ENCODE assay signal across 8 mouse cellular contexts in genomic region chr3:97100784-97101641, GRCm38 (mm10). TPM values are rescaled to one million over a fixed set of nuclear protein-coding genes. Genes with fewer than 3 reads are reported as not detected.
DNase-seq lines count a peak whose midpoint lies in the region; ATAC-seq and TF ChIP-seq lines count a peak whose summit lies in the region.

No protein-coding gene starts in this region.

- no peak for TF ChIP-seq CTCF in kidney, adult 2 months (conservative IDR thresholded peaks at IDR 0.05; ENCODE audit: insufficient read depth, insufficient read length, low read depth, low read length)
- no peak for TF ChIP-seq CTCF in Patski (IDR thresholded peaks at IDR 0.05)
- TF ChIP-seq CTCF in left cerebral cortex, adult 2 months (IDR thresholded peaks at IDR 0.05), result no peak

- H3K9ac ChIP-seq in heart, embryonic 15.5 days, result no peak overlapping the region

- H3K4me2 ChIP-seq in heart, embryonic 15.5 days, result no peak overlapping the region

- POLR2A ChIA-PET in Patski (lab: Charles Lee), result no interaction called here

- H3K4me1 ChIP-seq in kidney, adult 2 months (ENCODE audit: control insufficient read depth, insufficient read depth, low read length), result peaks cover 17% of the 10 kb centered on the region; the same call in 1 of the 2 replicates
- H3K4me1 ChIP-seq in heart, embryonic 15.5 days (replicated peaks), result peaks cover 17% of the 10 kb centered on the region

- WGBS in kidney, adult 2 months, result 34% methylated on average over 10 of the region's 10 CpGs
- WGBS in heart, embryonic 15.5 days, result 36% methylated on average over 10 of the region's 10 CpGs

- H3K4me3 ChIP-seq in kidney, adult 2 months (ENCODE audit: insufficient read depth, low read depth, low read length), result no peak overlapping the region
- no peak overlapping the region for H3K4me3 ChIP-seq in heart, embryonic 15.5 days
- H3K4me3 ChIP-seq in left cerebral cortex, adult 2 months, result no peak overlapping the region

- no peaks in the 10 kb centered on the region for H3K9me3 ChIP-seq in heart, embryonic 15.5 days (replicated peaks)

- ATAC-seq in Patski, result peak; percentile 81
- ATAC-seq in heart, embryonic 15.5 days (replicated peaks; ENCODE audit: insufficient number of reproducible peaks, insufficient read depth, low FRiP score, low read depth), result no peak
- no peak for ATAC-seq in megakaryocyte-erythroid progenitor cell, adult 5-6 weeks (replicated peaks; ENCODE audit: low FRiP score, low TSS enrichment, poor library complexity, severe bottlenecking)

- in situ Hi-C loops in Patski (cut with MboI; ENCODE audit: low pct_unique_long_range_greater_than_20kb), result loop anchor here (25.0 kb wide), 1 partner anchor 764 kb away; no protein-coding TSS in a partner anchor

- CTCF ChIA-PET in Patski (lab: Charles Lee), result interaction anchor here (1.4 to 1.9 kb wide), 3 partner anchors 10 to 24 kb away, joined by 4 to 6 read pairs (median 4); no protein-coding TSS in a partner anchor

- H3K27ac ChIP-seq in kidney, adult 2 months (ENCODE audit: insufficient read depth, low read depth, low read length), result peak overlapping the region; percentile 25; the same call in 1 of the 2 replicates
- peak overlapping the region; percentile 2 for H3K27ac ChIP-seq in heart, embryonic 15.5 days
- H3K27ac ChIP-seq in left cerebral cortex, adult 2 months, result no peak overlapping the region

- DNase-seq in kidney, adult 2 months, result peak; percentile 38
- no peak for DNase-seq in kidney, postnatal 4 days
- peak; percentile 41 for DNase-seq in Patski (ENCODE audit: low read depth, low spot score)
- DNase-seq in lung, postnatal 36 days, result peak; percentile 9
- DNase-seq in thymus, adult 18-20 months, result no peak
- no peak for DNase-seq in left cerebral cortex, adult 2 months (ENCODE audit: extremely low spot score in 1 of 2, low spot score in 2 of 2)

- H3K27me3 ChIP-seq in kidney, adult 2 months (replicated peaks; ENCODE audit: control insufficient read depth, insufficient read depth, low read length), result no peaks in the 10 kb centered on the region
- no peaks in the 10 kb centered on the region for H3K27me3 ChIP-seq in Patski
- H3K27me3 ChIP-seq in heart, embryonic 15.5 days, result no peaks in the 10 kb centered on the region

- H3K36me3 ChIP-seq in kidney, adult 2 months (ENCODE audit: control insufficient read depth, insufficient read depth, low read length), result no peaks in the 10 kb centered on the region
- H3K36me3 ChIP-seq in heart, embryonic 15.5 days, result no peaks in the 10 kb centered on the region

- no peak for TF ChIP-seq POLR2A in kidney, adult 2 months (IDR thresholded peaks at IDR 0.05; ENCODE audit: low read depth, low read length)

- intact Hi-C loops in left cerebral cortex, adult 2 months (cut with DNase I), result no loop called here

RNA-seq across cellular contexts. Expression of gene Acp6, which starts 57.6 kb away (rescaled TPM):
- polyA plus RNA-seq in kidney, adult 2 months (2012; rRNA removed), result 67.8 and 74.2 TPM in 2 replicates
- polyA plus RNA-seq in Patski (2021), result 93.2 TPM
- 50.7 and 54.9 TPM in 2 replicates for polyA plus RNA-seq in heart, embryonic 15.5 days (2015; fragmentation: Nextera tagmentation; extraction: Ambion mirVana)
- 10 to 100 TPM; 26.1 to 32.1 TPM for total RNA-seq in left cerebral cortex, adult 2 months (2021)
- total RNA-seq in megakaryocyte-erythroid progenitor cell, adult 5-6 weeks (2014; fragmentation: Nextera tagmentation), result 52.5 and 68.5 TPM in 2 replicates
- 26.0 and 39.8 TPM in 2 replicates for total RNA-seq in megakaryocyte-erythroid progenitor cell, adult 5-6 weeks (2017)

Comparison
In these comparisons a context has a peak if more than half of its experiments do, and no peak if none do; other contexts are left out.
1. DNase-seq: peak in kidney, adult 2 months (single experiment), Patski (single experiment) and lung, postnatal 36 days (single experiment); none in kidney, postnatal 4 days (0 of 2), thymus, adult 18-20 months (0 of 2) and left cerebral cortex, adult 2 months (0 of 2).